Mouse (Mus musculus): Measurements from ENCODE around the gene Gm8113. TPM values are rescaled to one million over a fixed set of nuclear protein-coding genes. Genes with fewer than 3 reads are reported as not detected.
"Not testable (repeated sequence)": the region's sequence is repeated elsewhere in the genome, so short reads cannot be mapped to it uniquely, and the experiment has no call there.

The Gm8113 gene
- 5.3 and 6.7 TPM in 2 replicates for polyA plus RNA-seq (2015; fragmentation: Nextera tagmentation; extraction: Ambion mirVana)

DNA sequence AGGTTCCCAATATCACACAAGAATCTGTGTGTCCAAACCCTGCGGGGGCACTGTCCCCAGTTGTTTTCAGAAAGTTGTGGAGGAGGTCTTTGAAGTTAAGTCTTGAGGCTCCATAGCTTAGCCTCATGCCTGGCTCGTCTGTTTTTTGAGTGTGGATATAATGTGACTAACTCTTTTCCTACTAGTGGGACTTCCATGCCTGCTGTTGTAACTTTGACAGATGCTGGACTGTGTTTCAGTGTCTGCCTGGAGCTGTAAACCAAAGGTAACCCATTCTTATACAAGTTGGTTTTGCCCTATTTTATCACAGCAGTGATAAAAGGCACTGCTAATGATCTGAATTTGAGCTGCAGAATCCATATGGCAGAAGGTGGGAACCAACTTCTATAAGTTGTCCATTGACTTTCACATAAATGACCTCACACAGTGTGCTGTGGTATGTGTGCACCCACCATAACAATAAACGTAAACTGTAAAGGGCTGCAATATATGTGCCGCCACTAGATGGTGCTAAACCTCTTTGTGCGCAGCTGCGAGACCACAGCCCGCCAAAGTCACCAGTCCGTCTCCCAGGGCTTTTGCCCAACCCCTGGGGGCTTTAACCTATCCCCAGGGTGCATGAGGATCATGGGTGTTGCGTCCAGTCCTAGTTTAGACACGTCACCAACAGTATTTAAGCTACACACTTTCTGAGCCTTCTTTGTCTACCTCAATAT is at the start of gene Gm8113:
TSS of gene Gm8113 (plus strand) at position 703 of the 716 bp plus-strand sequence.
- not testable (repeated sequence) for H3K4me1 ChIP-seq; H3K9me3 ChIP-seq (replicated peaks); H3K27me3 ChIP-seq; H3K36me3 ChIP-seq (ENCODE audit: poor library complexity, severe bottlenecking)
- peak within 1 kb of the TSS; percentile 51 for H3K4me2 ChIP-seq
- ATAC-seq, result peak; percentile 99
- WGBS, result 7% methylated on average over 10 of the region's 10 CpGs
- H3K27ac ChIP-seq, result peak within 1 kb of the TSS; percentile 83
- peak within 1 kb of the TSS; percentile 50 for H3K4me3 ChIP-seq
- peak within 1 kb of the TSS; percentile 60 for H3K9ac ChIP-seq

DNA sequence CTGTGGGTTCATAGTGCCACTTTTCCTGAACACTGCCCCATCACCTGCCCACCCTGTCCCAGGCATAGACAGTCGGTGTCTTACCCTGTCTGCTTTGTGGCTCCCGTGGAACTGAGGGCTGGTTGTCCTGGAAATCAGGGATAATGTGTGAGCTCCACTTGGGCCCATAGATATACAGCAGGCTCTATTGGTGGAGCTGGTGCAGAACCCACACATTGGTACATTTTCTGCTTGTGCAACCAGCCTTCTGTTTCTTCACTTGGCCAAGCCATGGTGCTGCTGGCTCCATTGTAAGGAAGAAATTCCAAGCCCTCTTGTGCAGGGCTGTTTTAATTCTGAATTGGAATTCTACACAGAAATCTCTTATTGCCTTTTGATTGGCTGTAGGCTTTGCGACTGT is 49.8 kb upstream of the Gm8113 start, which contains the start of gene Ear1:
TSS of gene Ear1 (minus strand) at position 101 of the 400 bp plus-strand sequence.
- not testable (repeated sequence) for H3K4me2 ChIP-seq; H3K9me3 ChIP-seq (replicated peaks); H3K36me3 ChIP-seq (ENCODE audit: poor library complexity, severe bottlenecking); H3K27me3 ChIP-seq; H3K27ac ChIP-seq; H3K9ac ChIP-seq; H3K4me3 ChIP-seq; ATAC-seq; H3K4me1 ChIP-seq
- WGBS, result 78% methylated on average over 3 of the region's 3 CpGs

DNA sequence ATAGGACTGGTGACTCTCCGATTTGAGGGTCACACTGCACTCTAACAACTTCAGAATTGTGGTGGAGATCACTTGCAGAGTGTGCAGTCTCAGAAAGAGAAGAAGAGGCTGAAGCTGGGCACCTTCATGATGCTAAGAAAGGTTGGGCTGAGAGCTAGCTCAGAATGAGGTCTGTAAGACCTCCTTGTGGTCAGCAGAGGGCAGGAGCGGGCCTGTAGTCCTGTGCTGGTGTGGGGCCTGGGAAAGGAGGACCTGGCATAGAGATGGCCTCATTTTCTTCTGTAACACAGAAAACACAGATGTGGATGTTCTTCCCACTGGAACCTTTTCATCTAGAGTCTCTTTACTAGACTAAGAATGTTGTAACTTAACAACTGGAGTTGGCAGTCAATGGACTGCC is 47.4 kb upstream of the Gm8113 start:
- H3K27me3 ChIP-seq; H3K9ac ChIP-seq; H3K9me3 ChIP-seq (replicated peaks); H3K4me3 ChIP-seq; H3K36me3 ChIP-seq (ENCODE audit: poor library complexity, severe bottlenecking); ATAC-seq; H3K4me2 ChIP-seq; H3K4me1 ChIP-seq; H3K27ac ChIP-seq: not testable (repeated sequence)
- 50% methylated on average over 1 of the region's 2 CpGs for WGBS

DNA sequence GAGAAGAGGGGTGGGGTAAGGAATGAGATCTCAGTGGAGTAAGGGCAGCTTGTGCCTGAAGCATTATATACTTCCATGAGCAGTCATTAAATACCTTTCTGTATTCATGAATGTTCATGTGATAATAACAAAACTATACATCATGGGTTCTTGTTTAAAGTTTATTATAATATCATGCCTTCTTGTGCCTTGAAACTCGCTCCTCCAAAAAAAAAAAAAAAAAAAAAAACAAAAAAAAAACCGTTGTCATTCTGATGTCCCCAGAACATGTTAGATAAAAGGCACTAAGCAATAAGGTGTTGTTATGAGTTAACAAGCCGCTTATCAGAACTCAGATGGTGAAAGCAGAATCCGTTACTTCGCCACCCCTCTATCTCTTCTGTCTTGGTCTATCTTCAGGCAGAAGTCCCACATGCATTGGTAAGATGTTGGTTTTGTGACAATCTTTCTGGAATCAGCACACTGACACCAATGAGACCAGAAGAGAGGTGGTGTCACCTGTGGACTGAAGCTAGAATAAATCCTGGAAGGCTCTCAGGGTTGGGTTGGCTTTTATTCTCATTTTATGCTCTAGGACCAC is 45.1 kb upstream of the Gm8113 start:
- H3K27ac ChIP-seq; H3K4me2 ChIP-seq; H3K4me1 ChIP-seq; H3K4me3 ChIP-seq; H3K27me3 ChIP-seq; H3K36me3 ChIP-seq (ENCODE audit: poor library complexity, severe bottlenecking); H3K9me3 ChIP-seq (replicated peaks); ATAC-seq; H3K9ac ChIP-seq: not testable (repeated sequence)
- WGBS, result 90% methylated on average over 5 of the region's 5 CpGs

DNA sequence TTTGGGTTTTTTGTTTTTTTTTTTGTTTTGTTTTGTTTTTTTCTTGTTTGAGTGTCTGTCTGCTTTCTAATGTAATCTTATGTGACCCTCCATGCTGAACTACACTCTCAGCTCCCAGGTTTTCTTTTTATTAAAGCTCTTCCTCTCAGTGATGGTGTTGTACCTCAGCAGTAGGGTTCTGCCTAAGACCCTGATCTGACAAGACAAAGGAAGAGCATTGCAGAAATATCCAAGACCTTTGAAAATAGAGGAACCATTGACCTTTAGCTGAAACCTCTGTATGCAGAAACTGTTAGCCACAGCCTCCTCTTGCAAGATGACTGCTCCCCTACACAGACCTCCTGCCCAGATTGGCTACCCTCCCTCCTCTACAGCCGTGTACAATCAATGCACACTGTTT is 39.0 kb upstream of the Gm8113 start:
- WGBS, result 80% methylated on average over 1 of the region's 1 CpGs
- H3K4me3 ChIP-seq, result not testable (repeated sequence)

DNA sequence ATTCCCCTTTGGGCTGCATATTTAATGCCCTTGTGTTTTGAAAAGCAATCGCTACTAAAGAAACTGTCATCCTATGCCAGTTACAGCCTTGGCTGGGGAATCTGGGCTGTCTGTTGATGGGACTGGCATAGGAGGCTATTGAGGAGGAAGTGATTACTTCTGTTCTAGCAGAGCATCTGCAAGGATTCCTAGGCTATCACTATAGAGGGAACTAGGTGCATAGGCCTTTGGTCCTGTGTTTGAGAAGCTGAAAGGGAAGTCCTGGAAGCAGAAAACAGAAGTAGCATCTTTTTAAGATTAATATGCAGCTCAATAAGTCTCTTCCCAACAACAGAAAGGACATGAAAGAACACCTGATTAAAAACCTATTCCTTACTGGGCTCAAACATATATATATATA is 33.9 kb upstream of the Gm8113 start:
- H3K9ac ChIP-seq; H3K9me3 ChIP-seq (replicated peaks); H3K4me3 ChIP-seq; H3K27me3 ChIP-seq; H3K36me3 ChIP-seq (ENCODE audit: poor library complexity, severe bottlenecking); H3K4me2 ChIP-seq; H3K27ac ChIP-seq; H3K4me1 ChIP-seq; ATAC-seq: not testable (repeated sequence)
- WGBS, result 94% methylated on average over 1 of the region's 1 CpGs

More for the DNA sequence above, 39.0 kb upstream of the Gm8113 start:
- not testable (repeated sequence) for ATAC-seq; H3K27ac ChIP-seq; H3K27me3 ChIP-seq; H3K4me1 ChIP-seq; H3K9ac ChIP-seq; H3K36me3 ChIP-seq (ENCODE audit: poor library complexity, severe bottlenecking); H3K4me2 ChIP-seq; H3K9me3 ChIP-seq (replicated peaks)

DNA sequence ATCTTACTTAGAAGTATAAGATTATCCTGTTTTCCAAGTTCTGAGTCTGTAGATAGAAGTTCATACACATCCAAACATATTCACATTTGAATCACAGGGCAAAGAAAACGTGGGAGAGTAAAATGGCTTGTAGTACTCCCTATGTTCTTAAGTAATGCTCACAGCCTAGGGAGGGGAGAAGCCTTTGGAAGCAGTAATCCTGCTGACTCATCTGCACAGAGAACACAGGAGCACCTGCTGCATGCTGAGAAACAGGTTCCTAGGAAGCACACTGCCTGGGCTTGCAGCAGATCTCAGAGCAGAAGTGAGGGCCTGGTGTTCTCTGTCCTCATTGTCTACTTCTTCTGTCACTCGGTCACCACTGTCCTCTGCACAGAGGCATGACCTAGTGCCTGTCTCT is 29.8 kb upstream of the Gm8113 start:
- not testable (repeated sequence) for H3K9ac ChIP-seq; H3K4me3 ChIP-seq; ATAC-seq; H3K9me3 ChIP-seq (replicated peaks); H3K4me2 ChIP-seq; H3K27ac ChIP-seq; H3K36me3 ChIP-seq (ENCODE audit: poor library complexity, severe bottlenecking); H3K4me1 ChIP-seq; H3K27me3 ChIP-seq
- WGBS, result 47% methylated on average over 2 of the region's 2 CpGs

DNA sequence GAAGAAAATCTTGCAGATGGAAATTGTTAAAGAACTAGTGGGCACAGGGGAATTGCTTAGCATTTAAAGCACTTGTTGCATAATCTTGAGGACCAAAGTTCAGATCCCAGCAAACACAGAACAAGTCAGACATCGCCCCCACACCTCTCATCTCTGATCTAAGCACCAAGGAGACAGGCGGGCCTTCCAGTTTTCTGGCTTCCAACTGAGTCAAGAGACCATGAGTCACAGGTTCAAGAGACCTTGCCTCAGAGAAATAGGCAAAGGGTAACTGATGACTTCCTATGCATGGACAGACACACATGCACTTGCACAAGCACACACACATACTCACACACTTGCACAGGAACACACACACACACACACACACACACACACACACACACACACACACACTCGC is 26.6 kb upstream of the Gm8113 start:
- not testable (repeated sequence) for H3K36me3 ChIP-seq (ENCODE audit: poor library complexity, severe bottlenecking); H3K4me2 ChIP-seq; H3K9me3 ChIP-seq (replicated peaks); H3K4me1 ChIP-seq; H3K9ac ChIP-seq; H3K27ac ChIP-seq; H3K27me3 ChIP-seq; ATAC-seq; H3K4me3 ChIP-seq
- WGBS, result 90% methylated on average over 3 of the region's 3 CpGs

DNA sequence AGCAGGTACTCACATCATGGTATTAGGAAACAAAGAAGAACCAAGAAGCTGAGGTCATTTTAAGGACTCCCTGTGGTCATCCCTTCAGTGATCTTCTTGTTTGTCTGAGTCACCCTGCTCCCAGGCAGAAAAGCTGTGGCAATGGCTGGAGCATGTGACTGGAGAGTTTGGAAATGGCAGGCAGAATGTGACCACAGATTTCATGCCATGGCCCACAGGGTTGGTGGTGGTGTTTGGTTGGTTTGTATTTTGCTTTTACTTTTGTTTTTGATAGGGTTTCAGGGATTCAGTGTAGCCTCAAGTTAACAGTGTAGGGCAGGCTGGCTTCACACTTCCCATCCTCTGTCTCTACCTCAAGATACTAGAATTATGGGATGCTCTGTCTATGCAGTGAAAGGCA is 7.0 kb upstream of the Gm8113 start:
- H3K4me2 ChIP-seq; H3K9me3 ChIP-seq (replicated peaks); H3K27me3 ChIP-seq; H3K4me1 ChIP-seq; H3K4me3 ChIP-seq; H3K27ac ChIP-seq; ATAC-seq; H3K9ac ChIP-seq; H3K36me3 ChIP-seq (ENCODE audit: poor library complexity, severe bottlenecking): not testable (repeated sequence)

DNA sequence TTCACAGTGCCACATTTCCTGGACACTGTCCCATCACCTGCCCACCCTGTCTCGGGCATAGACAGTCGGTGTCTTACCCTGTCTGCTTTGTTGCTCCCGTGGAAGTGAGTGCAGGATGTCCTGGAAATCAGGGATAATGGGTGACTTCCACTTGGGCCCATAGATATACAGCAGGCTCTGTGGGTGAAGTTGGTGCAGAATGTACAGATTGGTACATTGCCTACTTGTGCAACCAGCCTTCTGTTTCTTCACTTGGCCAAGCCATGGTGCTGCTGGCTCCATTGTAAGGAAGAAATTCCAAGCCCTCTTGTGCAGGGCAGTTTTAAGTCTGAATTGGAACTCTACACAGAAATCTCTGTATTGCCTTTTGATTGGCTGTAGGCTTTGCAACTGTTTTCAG is 1.7 kb upstream of the Gm8113 start, which contains the start of gene Ear10:
TSS of gene Ear10 (minus strand) at position 101 of the 400 bp plus-strand sequence.
- not testable (repeated sequence) for H3K4me3 ChIP-seq; H3K36me3 ChIP-seq (ENCODE audit: poor library complexity, severe bottlenecking); ATAC-seq; H3K4me1 ChIP-seq; H3K4me2 ChIP-seq; H3K9me3 ChIP-seq (replicated peaks); H3K27me3 ChIP-seq; H3K27ac ChIP-seq; H3K9ac ChIP-seq
- 86% methylated on average over 3 of the region's 3 CpGs for WGBS

DNA sequence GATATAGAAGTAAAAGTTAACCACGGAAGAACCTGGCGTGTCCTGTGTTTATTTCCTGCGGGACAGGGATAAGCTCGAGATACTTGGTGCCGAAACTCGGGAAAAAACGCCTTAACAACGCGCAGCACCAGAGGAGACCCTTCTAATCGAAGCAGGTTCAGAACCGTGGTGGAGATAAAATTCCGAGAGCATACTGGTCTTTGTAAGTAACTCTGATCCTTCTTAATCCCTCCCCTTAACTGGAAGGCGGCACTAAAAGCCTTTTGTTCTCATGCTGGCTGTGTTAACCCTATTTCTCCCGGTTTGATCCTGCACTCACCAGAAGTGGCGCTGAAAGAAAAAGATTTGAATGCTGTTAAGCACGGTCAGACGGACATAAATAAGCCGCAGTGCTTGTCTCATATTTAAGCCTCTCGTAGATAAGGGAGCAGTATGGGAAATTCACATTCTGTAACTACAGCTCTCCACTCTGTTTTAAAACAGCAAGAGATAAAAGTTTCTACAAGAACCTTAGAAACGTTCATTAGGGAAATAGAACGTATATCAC is 287 bp downstream of the Gm8113 start:
- peak; percentile 84 for ATAC-seq
- peak overlapping the region; percentile 60 for H3K9ac ChIP-seq
- H3K36me3 ChIP-seq (ENCODE audit: poor library complexity, severe bottlenecking); H3K4me1 ChIP-seq; H3K9me3 ChIP-seq (replicated peaks); H3K27me3 ChIP-seq: not testable (repeated sequence)
- peak overlapping the region; percentile 51 for H3K4me2 ChIP-seq
- H3K4me3 ChIP-seq, result peak overlapping the region; percentile 50
- peak overlapping the region; percentile 83 for H3K27ac ChIP-seq
- 8% methylated on average over 21 of the region's 21 CpGs for WGBS

DNA sequence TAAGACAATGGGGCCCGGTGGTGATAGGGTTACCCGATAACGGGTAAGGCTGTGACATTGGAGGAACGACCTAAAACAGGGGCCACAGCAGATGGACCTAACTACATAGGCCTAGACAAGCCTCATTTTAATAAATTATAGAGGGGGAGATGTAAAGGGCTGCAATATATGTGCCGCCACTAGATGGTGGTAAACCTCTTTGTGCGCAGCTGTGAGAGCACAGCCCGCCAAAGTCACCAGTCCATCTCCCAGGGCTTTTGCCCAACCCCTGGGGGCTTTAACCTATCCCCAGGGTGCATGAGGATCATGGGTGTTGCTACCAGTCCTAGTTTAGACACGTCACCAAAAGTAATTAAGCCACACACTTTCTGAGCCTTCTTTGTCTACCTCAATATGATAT is 7.8 kb downstream of the Gm8113 start:
- 16% methylated on average over 8 of the region's 8 CpGs for WGBS
- not testable (repeated sequence) for ATAC-seq

DNA sequence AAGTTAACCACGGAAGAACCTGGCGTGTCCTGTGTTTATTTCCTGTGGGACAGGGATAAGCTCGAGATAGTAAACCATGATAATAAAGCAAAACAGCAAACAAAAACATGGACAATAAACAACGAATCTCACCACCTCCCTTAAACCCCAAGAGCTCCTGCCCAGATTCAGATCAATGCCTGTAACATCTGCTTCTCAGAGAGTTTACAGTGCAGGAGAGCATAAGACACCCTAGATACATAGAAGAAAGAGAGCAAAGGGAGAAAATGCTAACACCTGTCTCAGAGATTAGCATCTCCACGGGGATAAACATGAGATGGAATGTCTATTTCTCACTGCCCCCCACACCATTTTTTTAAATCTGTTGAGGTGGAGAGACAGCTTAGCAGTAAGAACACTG is 8.2 kb downstream of the Gm8113 start:
- not testable (repeated sequence) for H3K36me3 ChIP-seq (ENCODE audit: poor library complexity, severe bottlenecking); ATAC-seq; H3K9ac ChIP-seq; H3K4me1 ChIP-seq; H3K27me3 ChIP-seq; H3K4me2 ChIP-seq; H3K4me3 ChIP-seq; H3K27ac ChIP-seq; H3K9me3 ChIP-seq (replicated peaks)
- WGBS, result 48% methylated on average over 5 of the region's 5 CpGs

More for the DNA sequence above, 7.8 kb downstream of the Gm8113 start:
- H3K4me2 ChIP-seq; H3K4me1 ChIP-seq; H3K36me3 ChIP-seq (ENCODE audit: poor library complexity, severe bottlenecking); H3K9me3 ChIP-seq (replicated peaks); H3K27me3 ChIP-seq; H3K9ac ChIP-seq; H3K27ac ChIP-seq; H3K4me3 ChIP-seq: not testable (repeated sequence)
